ENCODE assay signal across 17 mouse cellular contexts in the genomic region with DNA sequence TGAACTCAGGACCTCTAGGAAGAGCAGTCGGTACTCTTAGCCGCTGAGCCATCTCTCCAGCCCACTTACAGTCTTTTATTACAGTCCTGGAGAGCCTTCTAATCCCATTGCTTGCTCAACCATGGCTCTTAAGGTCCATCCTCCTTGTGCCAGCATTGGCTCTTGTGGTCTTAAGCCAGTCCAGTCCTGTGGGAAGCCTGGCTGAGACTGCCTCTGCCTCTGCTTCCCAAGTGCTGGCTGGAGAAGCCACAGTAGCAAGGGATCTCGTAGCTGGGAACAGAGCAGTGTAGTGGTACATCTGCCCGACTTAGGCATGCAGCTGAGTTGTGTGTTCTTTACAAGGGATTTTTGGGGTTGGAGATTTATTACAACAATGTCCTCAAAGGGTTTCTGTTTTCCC.
"Had no signal": no experiment of that assay in that cellular context is flagged by ENCODE, and none has a peak within 500 bp of the region (broad histone marks: within the 10 kb centered on the region; RNA-seq: fewer than 3 reads in every experiment).

No protein-coding gene starts in this region.

- H3K4me2 ChIP-seq: kidney, embryonic 15.5 days; limb, embryonic 13.5 days; liver, embryonic 13.5 days; lung, embryonic 14.5 days; midbrain, embryonic 13.5 days had no signal

- H3K4me1 ChIP-seq: kidney, embryonic 15.5 days; limb, embryonic 10.5 days; limb, embryonic 13.5 days; midbrain, embryonic 10.5 days; midbrain, embryonic 13.5 days had no signal

- DNase-seq: kidney, adult 8-10 months; kidney, postnatal 10 days; kidney, postnatal 36 days; liver; liver, embryonic 13.5 days; lung, embryonic 14.5 days; thymus, adult 18-20 months; thymus, postnatal 14 days; thymus, postnatal 4 days had no signal

- H3K27ac ChIP-seq: kidney, embryonic 15.5 days; limb, embryonic 10.5 days; limb, embryonic 13.5 days; liver, embryonic 13.5 days; midbrain, embryonic 10.5 days; midbrain, embryonic 13.5 days; stomach, postnatal 0 days had no signal

- H3K27me3 ChIP-seq: kidney, embryonic 15.5 days; limb, embryonic 13.5 days; liver, embryonic 13.5 days; megakaryocyte, embryonic 14.5 days; midbrain, embryonic 13.5 days had no signal

- ATAC-seq: intestine, postnatal 0 days; midbrain, embryonic 13.5 days had no signal

- H3K4me3 ChIP-seq: kidney, embryonic 15.5 days; limb, embryonic 10.5 days; limb, embryonic 13.5 days; liver, embryonic 13.5 days; megakaryocyte, embryonic 14.5 days; midbrain, embryonic 10.5 days; midbrain, embryonic 13.5 days had no signal

- H3K9ac ChIP-seq: kidney, embryonic 15.5 days; limb, embryonic 13.5 days; liver, embryonic 13.5 days; lung, embryonic 14.5 days; midbrain, embryonic 13.5 days had no signal

- H3K9me3 ChIP-seq: kidney, embryonic 15.5 days; limb, embryonic 10.5 days; liver, embryonic 13.5 days; midbrain, embryonic 10.5 days; midbrain, embryonic 13.5 days had no signal
